Mouse (Mus musculus) heart, embryonic 10.5 days (tissue): ENCODE data around the gene Lsm2. TPM values are rescaled to one million over a fixed set of nuclear protein-coding genes. Genes with fewer than 3 reads are reported as not detected.
"Not testable (repeated sequence)": the region's sequence is repeated elsewhere in the genome, so short reads cannot be mapped to it uniquely, and the experiment has no call there.

ENCODE experiments used
- DNase-seq: peaks from one replicate; pipeline ENCODE4 v3.0.0-alpha.2; 2017; ENCODE audit warnings: low spot score
- H3K27ac ChIP-seq: fragments of 300-500 bp; sonication (generic); 2 replicates; pipeline ENCODE4 v1.5.1; 2016; ENCODE audit warnings: mild to moderate bottlenecking
- H3K27me3 ChIP-seq: fragments of 300-500 bp; sonication (generic); 2 replicates; pipeline ENCODE4 v1.6.1; 2016; ENCODE audit warnings: mild to moderate bottlenecking; ENCODE audit not compliant: poor library complexity, insufficient read depth, severe bottlenecking
- H3K36me3 ChIP-seq: fragments of 300-500 bp; sonication (generic); 2 replicates; pipeline ENCODE4 v1.6.1; 2016; ENCODE audit warnings: mild to moderate bottlenecking, moderate library complexity
- H3K4me1 ChIP-seq: fragments of 300-500 bp; sonication (generic); 2 replicates; pipeline ENCODE4 v1.6.1; 2016; ENCODE audit warnings: mild to moderate bottlenecking
- H3K4me3 ChIP-seq: fragments of 300-500 bp; sonication (generic); 2 replicates; pipeline ENCODE4 v1.5.1; 2016; ENCODE audit warnings: mild to moderate bottlenecking, moderate library complexity
- H3K9me3 ChIP-seq: fragments of 300-500 bp; sonication (generic); 2 replicates; pipeline ENCODE4 v1.6.1; 2016; ENCODE audit warnings: mild to moderate bottlenecking, moderate library complexity
- WGBS: fragments of 180-500 bp; shearing (Covaris S2); methylation state at CpG from one replicate; pipeline ENCODE4 v1.1.7; 2016; 5-methylcytosine and 5-hydroxymethylcytosine counted together
- polyA plus RNA-seq: library from polyadenylated mRNA; unstranded; fragments of >200 nt; fragmentation: Nextera tagmentation; extraction: Ambion mirVana; gene quantifications from 2 replicates; pipeline ENCODE4 v1.2.1, GENCODE M21; 2016

Gene Lsm2
- polyA plus RNA-seq, 1 experiment from 2014 or later: 247 TPM

DNA sequence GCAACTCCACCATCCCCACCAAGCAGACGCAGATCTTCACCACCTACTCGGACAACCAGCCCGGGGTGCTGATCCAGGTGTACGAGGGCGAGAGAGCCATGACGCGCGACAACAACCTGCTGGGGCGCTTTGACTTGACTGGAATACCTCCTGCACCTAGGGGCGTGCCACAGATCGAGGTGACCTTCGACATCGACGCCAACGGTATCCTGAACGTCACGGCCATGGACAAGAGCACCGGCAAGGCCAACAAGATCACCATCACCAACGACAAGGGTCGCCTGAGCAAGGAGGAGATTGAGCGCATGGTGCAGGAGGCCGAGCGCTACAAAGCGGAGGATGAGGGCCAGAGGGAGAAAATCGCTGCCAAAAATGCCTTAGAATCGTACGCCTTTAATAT is 3.4 kb upstream of the Lsm2 start:
- Histone ChIP-seq H3K36me3 (peaks cover 6% of the 10 kb centered on the region; the same call in 1 of the 2 replicates), H3K9me3 (no peaks in the 10 kb centered on the region), H3K27ac (no peak overlapping the region), H3K27me3 (peaks cover 4% of the 10 kb centered on the region; the same call in 1 of the 2 replicates), H3K4me1 (peaks cover 10% of the 10 kb centered on the region; the same call in 1 of the 2 replicates), H3K4me3 (no peak overlapping the region)
- 79% methylated on average over 27 of the region's 27 CpGs for WGBS
- DNase-seq: no peak

DNA sequence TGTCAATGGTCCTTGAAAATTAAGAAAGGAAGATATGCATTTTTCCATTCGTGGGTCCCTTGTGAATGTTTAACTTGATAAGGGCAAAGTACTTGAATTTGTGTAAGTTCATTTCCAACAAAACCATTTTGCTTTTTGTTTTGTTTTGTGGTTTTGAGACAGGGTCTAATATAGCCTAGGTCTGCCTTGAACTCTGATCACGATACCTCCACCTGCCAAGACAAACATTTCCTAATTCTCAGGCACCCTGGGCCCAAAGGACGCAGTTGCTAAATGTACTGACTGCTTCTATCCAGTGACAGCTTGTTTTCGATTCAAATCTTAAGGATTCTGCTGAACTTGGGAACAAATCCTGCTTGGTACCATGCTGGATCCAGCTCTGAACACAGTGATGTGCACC is 2.0 kb upstream of the Lsm2 start:
- no peak for DNase-seq
- Histone ChIP-seq H3K4me1 (peaks cover 10% of the 10 kb centered on the region; the same call in 1 of the 2 replicates), H3K27ac (no peak overlapping the region), H3K27me3 (no peaks in the 10 kb centered on the region), H3K36me3 (peaks cover 9% of the 10 kb centered on the region), H3K9me3 (no peaks in the 10 kb centered on the region), H3K4me3 (no peak overlapping the region)
- WGBS: 87% methylated on average over 4 of the region's 4 CpGs

DNA sequence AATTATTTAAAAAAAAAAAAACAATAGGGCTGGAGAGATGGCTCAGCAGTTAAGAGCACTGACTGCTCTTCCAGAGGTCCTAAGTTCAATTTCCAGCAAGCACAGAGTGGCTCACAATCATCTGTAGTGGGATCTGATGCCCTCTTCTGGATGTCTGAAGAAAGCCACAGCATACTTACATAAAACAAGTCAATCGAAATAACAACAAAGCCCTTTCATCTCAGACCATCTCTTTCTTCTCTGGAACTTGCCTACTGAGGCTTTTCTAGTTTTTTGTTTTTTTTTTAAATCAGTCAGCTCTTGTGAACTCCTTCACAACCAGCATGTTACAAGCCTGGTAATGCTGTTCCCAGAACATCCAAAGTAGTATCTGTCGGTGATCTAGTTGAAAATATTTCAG is 1.0 kb upstream of the Lsm2 start:
- WGBS: 18% methylated on average over 2 of the region's 2 CpGs
- H3K27ac ChIP-seq: peak overlapping the region; percentile 100

DNA sequence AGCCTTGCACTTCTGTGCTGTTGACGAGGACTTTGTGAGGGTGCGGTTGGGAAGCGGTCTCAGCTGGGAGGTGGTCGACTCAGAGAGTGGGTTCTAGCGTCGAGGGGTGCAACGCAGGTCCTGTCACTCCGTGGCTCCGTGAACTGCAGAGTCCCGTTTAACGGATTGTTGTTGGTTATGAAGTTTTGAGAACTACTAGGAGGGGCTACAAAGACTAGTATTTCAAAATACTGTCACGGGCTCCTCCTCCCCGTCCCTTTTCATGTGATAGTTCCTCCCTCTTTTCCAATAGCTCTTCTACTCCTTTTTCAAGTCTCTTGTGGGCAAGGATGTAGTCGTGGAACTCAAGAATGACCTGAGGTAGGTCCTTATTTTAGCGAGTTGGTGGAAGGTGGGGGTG is 666 bp downstream of the Lsm2 start:
- no peak for DNase-seq
- H3K27me3 ChIP-seq: no peaks in the 10 kb centered on the region
- peaks cover 10% of the 10 kb centered on the region; the same call in 1 of the 2 replicates for H3K4me1 ChIP-seq
- H3K27ac ChIP-seq: peak overlapping the region; percentile 100
- H3K4me3 ChIP-seq: peak overlapping the region; percentile 81
- H3K36me3 ChIP-seq: peaks cover 27% of the 10 kb centered on the region
- WGBS: under 1% methylated on average over 15 of the region's 15 CpGs
- no peaks in the 10 kb centered on the region for H3K9me3 ChIP-seq

More for the DNA sequence above, 1.0 kb upstream of the Lsm2 start:
- H3K4me3 ChIP-seq: peak overlapping the region; percentile 81
- DNase-seq: no peak
- H3K27me3 ChIP-seq: no peaks in the 10 kb centered on the region
- H3K4me1 ChIP-seq: peaks cover 10% of the 10 kb centered on the region; the same call in 1 of the 2 replicates
- H3K36me3 ChIP-seq: peaks cover 19% of the 10 kb centered on the region
- H3K9me3 ChIP-seq: no peaks in the 10 kb centered on the region

DNA sequence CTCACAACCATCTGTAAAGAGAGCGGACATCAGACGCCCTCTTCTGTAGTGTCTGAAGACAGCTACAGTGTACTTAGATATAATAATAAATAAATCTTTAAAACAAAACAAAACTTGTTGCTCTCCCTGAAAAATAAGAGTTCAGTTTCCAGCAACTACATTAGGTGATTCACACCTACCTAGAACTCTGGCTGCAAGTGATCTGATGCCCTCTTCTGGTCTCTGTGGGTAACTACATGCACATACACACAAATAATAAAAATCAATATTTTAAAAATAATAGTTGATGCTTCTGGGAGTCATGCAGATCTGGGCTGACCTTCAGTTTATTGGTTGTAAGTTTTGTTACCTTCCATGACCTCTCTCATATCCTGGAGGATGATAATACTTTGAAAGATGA is 2.6 kb downstream of the Lsm2 start:
- Histone ChIP-seq H3K4me1 (peaks cover 10% of the 10 kb centered on the region; the same call in 1 of the 2 replicates), H3K4me3 (no peak overlapping the region), H3K27me3 (no peaks in the 10 kb centered on the region), H3K27ac (no peak overlapping the region), H3K36me3 (peaks cover 38% of the 10 kb centered on the region), H3K9me3 (no peaks in the 10 kb centered on the region)
- no peak for DNase-seq
- 80% methylated on average over 2 of the region's 2 CpGs for WGBS

DNA sequence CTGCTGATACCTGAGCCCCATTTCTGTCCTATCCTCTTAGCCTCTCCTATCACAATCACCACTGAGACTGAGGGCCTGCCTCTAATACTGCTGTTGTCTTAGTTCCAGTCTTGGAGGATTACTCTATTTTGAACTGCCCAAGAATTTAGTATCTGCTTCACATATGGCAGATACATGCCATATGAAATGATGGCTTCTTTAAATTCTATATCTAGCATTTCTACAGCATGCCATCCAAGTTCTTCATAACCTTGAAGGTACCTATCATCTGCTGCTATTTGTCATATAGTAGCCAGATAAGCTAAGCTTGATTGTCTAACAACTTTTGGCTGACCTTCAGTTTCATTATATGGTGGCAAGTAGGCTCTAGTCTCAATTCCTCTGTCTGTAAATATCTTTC is 13.1 kb downstream of the Lsm2 start:
- Histone ChIP-seq H3K27me3 (no peaks in the 10 kb centered on the region), H3K36me3 (peaks cover 38% of the 10 kb centered on the region)

DNA sequence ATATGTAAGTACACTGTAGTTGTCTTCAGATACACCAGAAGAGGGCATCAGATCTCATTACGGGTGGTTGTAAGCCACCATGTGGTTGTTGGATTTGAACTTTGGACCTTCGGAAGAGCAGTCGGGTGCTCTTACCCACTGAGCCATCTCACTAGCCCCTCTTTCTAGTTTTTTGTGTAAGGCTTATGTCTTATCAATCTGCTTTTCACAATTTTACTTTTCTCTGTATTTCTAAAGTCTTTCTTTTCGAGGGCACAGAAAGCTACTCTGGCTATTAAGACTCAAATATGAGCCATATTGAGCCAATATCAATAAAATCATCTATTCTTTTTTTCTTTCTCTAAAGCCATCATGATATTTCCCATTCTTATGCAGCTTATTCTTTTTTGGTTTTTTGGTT is 13.5 kb downstream of the Lsm2 start:
- Histone ChIP-seq H3K36me3 (peaks cover 36% of the 10 kb centered on the region), H3K4me1 (peaks cover 20% of the 10 kb centered on the region)
- H3K27me3 ChIP-seq, H3K27ac ChIP-seq, H3K9me3 ChIP-seq, H3K4me3 ChIP-seq, DNase-seq: not testable (repeated sequence)
- WGBS: 93% methylated on average over 4 of the region's 4 CpGs

More for the DNA sequence above, 13.1 kb downstream of the Lsm2 start:
- H3K27ac ChIP-seq: no peak overlapping the region
- peaks cover 16% of the 10 kb centered on the region for H3K4me1 ChIP-seq
- no peaks in the 10 kb centered on the region for H3K9me3 ChIP-seq
- DNase-seq: no peak
- H3K4me3 ChIP-seq: no peak overlapping the region

DNA sequence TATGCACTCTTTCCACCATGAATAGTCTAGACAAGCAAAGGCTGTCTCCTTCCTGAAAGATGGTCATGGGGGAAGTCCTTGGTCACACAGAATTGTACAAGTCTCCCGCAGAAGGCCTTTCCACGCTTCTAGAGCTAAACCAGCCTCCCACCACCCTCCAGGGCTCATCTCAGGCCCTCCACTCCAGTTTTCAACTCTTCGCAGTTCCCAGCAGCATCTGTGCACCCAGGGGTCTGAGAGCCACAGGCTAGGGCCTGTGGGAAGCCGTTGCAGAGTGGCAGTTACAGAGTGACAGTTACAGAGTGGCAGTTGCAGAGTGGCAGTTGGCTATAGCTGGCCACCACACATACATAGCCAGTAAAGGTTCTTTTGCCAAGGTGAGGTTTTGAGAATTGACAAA is 14.3 kb downstream of the Lsm2 start:
- not testable (repeated sequence) for H3K4me3 ChIP-seq, H3K27ac ChIP-seq, H3K9me3 ChIP-seq, H3K27me3 ChIP-seq, DNase-seq
- WGBS: 97% methylated on average over 4 of the region's 4 CpGs
- H3K4me1 ChIP-seq: peaks cover 23% of the 10 kb centered on the region
- peaks cover 30% of the 10 kb centered on the region for H3K36me3 ChIP-seq

DNA sequence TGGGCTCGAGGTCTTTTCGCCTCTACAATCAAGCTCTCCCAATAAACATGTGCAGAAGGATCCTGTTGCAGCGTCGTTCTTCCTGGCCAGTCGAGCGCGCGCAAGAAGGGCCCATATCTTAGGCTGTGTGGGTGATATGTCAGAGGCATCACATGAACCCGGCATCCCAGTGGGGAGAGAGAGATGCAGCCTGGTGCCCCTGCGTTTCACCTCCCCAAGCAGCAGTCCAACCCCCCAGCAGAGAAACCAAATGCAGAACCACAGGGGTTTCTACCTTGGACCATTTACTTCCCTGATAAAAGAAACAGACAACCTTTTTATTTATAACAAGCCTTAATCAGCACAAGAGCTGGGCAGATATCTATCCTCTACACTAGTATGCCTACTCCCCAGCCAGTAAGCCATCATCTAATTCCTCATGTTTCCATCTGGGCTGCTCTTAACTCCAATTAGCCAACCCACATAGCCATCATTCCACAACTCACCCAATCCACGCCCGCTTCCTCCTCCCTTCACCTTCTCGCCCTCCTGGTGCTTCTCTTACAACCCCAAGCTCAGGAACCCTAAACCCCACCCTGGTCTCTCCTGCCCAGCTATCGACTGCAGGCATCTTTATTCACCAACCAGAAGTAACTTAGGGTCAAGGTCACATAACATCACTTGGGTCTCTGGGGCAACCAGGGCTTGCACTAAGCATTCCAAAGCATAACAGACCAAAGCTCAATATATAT is 14.9 kb downstream of the Lsm2 start:
- 87% methylated on average over 13 of the region's 14 CpGs for WGBS
- Histone ChIP-seq H3K36me3 (peaks cover 23% of the 10 kb centered on the region), H3K4me1 (peaks cover 26% of the 10 kb centered on the region), H3K27me3 (no peaks in the 10 kb centered on the region), H3K9me3 (no peaks in the 10 kb centered on the region), H3K4me3 (no peak overlapping the region), H3K27ac (no peak overlapping the region)
- DNase-seq: no peak

DNA sequence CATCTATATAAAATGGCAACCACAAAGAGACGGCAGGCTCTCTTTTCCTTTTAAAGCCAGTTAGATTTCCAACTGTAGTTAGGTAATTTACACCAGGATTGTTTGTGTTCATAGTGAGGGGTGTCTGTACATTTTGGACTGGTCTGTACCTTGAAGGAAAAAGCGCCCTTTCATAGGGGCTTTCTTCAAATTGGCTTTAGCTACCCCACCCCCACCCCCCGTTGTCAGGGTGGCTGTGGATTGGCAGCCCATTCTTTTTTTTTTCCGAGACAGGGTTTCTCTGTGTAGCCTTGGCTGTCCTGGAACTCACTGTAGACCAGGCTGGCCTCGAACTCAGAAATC is 15.5 kb downstream of the Lsm2 start:
- Histone ChIP-seq H3K4me3 (no peak overlapping the region), H3K36me3 (peaks cover 23% of the 10 kb centered on the region), H3K4me1 (peaks cover 30% of the 10 kb centered on the region), H3K27ac (no peak overlapping the region), H3K9me3 (no peaks in the 10 kb centered on the region), H3K27me3 (no peaks in the 10 kb centered on the region)
- 84% methylated on average over 5 of the region's 5 CpGs for WGBS
- no peak for DNase-seq

DNA sequence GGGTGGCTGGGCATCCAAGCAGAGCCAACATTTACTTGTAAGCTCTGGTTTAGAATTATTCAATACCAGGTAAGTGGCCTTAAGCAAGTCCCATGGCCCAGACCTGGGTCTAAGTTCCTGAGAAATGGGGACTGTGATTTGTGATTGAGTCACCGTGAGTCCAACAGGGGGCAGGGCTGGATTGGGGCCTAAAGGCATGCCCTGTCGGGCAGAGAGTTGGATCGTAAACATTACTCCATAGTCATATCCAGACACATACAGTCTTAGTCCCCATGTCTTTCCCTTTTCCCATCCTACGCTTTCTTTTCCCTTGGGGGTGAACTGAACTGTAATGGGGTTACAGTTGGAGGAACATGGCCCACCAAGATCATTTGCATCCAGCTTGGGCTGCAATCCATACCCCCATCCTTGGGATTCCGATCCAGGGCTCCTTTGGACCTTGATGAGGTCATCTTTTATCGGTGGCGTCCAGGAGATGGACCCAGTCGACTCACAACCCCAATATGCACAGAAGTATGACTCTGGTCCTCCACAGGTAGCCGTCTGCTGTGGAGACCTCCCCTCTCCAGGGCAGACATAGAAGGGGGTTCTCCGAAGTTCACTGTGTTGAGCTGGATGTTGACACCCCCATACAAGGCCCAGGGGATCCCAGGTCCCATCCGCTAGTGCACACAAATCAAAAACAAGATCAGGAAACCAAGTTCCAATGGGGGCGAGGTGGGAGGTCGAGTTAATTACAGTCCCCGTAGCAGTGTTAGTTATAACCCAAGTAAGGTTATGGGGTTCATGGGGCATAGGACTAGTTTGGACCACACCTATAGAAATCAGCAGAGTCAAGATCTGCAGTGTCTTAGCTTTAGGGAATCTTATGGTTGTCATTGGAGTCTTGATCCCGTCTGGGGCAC is 17.1 kb downstream of the Lsm2 start:
- no peak for DNase-seq
- Histone ChIP-seq H3K4me3 (peak overlapping the region; percentile 75), H3K9me3 (no peaks in the 10 kb centered on the region), H3K36me3 (peaks cover 21% of the 10 kb centered on the region), H3K27ac (peak overlapping the region; percentile 88), H3K4me1 (peaks cover 44% of the 10 kb centered on the region), H3K27me3 (no peaks in the 10 kb centered on the region)
- 90% methylated on average over 15 of the region's 15 CpGs for WGBS

DNA sequence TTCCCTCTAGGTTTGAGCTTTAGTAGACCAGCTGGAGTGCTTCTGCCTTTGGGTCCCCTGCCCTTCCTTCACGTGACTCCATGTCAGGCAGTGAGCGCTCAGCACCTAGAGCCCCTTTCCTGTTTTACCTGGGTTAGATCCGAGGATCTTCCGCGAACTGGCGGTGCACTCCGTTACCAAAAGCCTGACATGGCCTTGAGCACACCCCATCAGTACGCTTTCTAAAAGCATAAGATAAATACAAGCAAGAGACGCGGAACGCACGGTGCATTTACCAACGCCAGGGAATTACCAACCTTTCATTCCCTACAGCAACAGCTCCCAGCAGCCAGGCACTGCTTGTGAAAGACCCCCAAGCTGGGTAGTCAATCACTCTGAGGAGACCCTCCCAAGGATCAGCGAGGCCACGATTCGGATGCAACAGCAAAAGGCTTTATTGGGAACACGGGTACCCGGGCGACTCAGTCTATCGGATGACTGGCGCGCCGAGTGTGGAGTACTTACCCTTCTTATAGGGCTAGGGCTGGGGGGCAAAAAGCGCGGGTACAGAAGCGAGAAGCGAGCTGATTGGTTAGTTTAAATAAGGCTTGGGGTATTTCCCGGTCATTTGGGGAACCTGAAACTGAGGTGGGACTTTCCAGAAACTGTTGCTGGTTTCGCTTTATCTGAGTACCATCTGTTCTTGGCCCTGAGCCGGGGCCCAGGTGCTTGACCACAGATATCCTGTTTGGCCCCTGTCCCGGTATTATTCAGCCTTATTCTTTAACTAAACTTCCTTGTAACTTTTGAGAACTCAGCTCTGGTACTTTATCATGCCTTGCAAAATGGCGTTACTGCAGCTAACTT is 18.4 kb downstream of the Lsm2 start:
- H3K27ac ChIP-seq: peak overlapping the region; percentile 98
- 24% methylated on average over 29 of the region's 32 CpGs for WGBS
- not testable (repeated sequence) for H3K9me3 ChIP-seq, DNase-seq, H3K27me3 ChIP-seq
- peak overlapping the region; percentile 75 for H3K4me3 ChIP-seq
- peaks cover 50% of the 10 kb centered on the region for H3K4me1 ChIP-seq
- H3K36me3 ChIP-seq: peaks cover 33% of the 10 kb centered on the region
